Mouse (Mus musculus) adrenal gland, adult 10 weeks (tissue): ENCODE results near the gene Cdca8. TPM values are rescaled to one million over a fixed set of nuclear protein-coding genes. Genes with fewer than 3 reads are reported as not detected.

ENCODE experiments used
- polyA plus RNA-seq: library from polyadenylated mRNA; stranded (reverse); fragments of 350-450 nt; fragmentation: Illumina TruSeq; extraction: RNeasy Lipid Tissue Mini Kit (QIAGEN cat#74804); gene quantifications from one replicate; pipeline ENCODE4 v1.2.3, GENCODE M21; 2014; ENCODE audit warnings: low read depth, low replicate concordance

The Cdca8 gene
- polyA plus RNA-seq, result 9.7 TPM

DNA sequence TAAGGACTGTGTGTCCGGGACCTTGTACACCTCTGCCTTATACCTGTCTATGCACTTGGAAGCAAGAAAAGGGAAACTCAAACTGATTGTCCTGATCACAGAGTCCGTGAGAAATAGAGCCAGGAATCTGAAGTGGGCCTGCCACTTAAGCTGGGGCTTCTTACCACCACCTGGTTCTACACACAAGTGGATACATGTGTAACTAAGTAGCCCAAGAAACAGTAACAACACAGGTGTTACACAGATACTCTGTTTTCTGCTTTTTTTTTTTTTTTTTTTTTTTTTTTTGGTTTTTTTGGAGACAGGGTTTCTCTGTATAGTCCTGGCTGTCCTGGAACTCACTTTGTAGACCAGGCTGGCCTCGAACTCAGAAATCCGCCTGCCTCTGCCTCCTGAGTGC is at the start of gene Cdca8:
Gene Cdca8, minus strand, starts transcription at position 101 of the 400 bp plus-strand sequence.

DNA sequence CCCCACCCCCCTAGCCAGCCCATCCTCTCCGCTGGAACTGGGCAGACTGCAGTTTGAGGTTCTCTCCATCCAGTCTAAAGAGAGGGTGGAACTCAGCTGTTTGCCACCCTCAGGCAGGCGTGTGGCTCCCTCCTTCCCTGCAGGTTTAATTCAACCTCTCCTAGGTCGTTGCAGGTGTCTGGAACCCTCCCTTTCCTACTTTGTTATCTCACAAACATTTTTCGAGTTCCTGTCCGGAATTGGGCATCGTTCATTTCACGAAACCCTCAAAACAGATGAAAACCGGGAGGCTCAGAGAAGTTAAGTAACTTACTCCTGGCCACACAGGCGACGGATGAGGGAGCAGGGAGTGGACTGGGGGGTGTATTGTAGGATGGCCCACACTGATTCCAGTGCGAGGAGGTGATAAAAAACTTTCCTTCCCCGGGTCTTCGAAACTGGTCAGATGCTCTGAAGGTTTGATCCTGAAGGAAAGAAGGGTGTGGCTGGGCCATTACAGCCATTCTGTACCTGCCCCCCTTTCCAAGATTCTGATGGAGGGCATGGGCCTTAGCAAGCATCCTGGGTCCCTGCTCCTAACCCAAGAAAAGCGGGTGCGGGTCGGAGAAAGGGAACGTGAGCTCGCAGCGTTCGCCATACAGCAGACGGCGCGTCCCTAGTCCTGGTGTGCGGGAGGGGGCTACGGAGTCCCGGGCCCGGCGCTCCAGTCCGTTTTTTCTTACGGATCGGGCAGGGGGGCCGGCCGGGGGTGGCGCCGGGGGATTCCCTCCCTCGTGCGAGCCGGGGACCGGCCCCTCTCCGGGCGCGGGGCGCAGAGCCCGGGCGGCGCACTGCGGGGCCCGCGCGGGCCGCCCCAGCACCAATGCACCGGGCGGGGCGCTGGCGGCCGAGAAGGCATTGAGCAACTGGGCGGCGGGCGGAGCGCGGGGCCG is 46.8 kb upstream of the Cdca8 start, which contains the start of gene Rspo1:
Gene Rspo1, plus strand, starts transcription at position 760 of the 932 bp plus-strand sequence.

DNA sequence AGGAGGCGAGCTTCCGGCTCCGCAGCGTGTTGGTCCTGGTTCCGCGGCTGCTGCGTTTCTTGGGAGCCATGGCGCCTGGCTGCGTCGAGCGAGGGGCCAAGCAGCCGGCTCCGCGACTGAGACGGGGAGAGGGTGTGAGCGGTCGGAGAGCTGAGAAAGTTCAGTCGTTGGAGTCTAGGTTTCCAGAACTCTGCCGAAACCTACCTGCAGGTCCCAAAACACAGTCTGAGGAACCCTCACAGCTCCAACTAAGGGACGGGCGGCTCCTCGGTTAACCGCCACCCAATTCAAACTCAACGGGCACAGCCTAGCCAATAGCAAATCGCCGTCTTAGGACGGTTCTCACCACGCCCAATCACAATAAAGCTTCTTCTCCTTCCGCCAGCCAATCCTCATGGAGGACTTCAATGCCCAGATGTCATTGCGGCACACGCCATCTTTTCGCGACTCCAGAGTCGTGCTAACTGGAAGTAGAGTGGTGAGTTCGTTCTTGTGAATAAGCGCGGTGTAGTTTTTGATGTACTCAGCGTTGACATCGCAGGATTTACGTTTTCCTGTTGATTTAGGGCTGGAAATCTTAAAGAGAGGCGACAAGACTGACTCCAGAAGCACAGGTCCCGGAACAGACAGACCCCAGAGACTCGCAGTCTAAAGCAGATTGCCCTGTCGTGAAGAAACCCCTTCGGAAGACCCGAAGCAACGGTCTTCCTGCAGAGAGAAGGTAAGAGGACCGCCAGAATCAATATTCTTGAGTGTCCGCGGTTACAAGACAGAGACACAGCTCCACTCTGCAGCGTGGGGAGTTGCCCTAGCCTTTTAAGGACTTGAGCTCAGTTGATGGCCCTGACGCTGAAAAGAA is 2.3 kb downstream of the Cdca8 start, which contains the start of gene 9930104L06Rik:
Gene 9930104L06Rik, plus strand, starts transcription at position 436 of the 859 bp plus-strand sequence.

DNA sequence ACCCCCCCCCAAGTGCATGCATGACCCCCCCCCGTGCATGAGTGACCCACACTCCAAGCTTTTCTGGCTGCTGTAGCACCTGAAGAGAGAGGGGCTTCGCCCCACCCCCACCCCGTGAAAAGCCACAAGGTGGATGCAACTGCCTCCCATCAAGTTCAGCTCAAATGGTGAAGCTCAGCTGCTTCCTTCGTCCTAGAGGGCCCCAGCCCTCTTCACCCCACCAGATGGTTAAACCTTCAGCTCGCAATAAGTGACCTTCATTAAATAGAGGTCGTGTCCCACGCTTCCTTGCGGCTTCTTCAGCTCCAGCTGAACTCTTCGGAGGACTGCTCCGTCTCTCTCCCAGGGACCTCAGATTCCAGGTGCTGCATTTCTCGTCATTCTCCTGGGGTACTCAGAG is 58.5 kb downstream of the Cdca8 start, which contains the start of gene Epha10:
Gene Epha10, plus strand, starts transcription at position 301 of the 400 bp plus-strand sequence.

Other genes with a start within 250 kb of the Cdca8 start
- gene Utp11, start 245.7 kb downstream of the Cdca8 start, polyA plus RNA-seq, result 64.4 TPM
- 0.58 TPM for gene Fhl3, start 238.6 kb downstream of the Cdca8 start, polyA plus RNA-seq
- gene Sf3a3, start 224.5 kb downstream of the Cdca8 start, polyA plus RNA-seq, result 31.5 TPM
- gene Inpp5b, start 197.5 kb downstream of the Cdca8 start, polyA plus RNA-seq, result 12.0 TPM
- 11.6 TPM for gene Mtf1, start 137.2 kb downstream of the Cdca8 start, polyA plus RNA-seq
- 37.0 TPM for gene Yrdc, start 88.6 kb downstream of the Cdca8 start, polyA plus RNA-seq
- gene 1110065P20Rik, start 88.1 kb downstream of the Cdca8 start, polyA plus RNA-seq, result 2.3 TPM
- gene Maneal, start 77.1 kb downstream of the Cdca8 start, polyA plus RNA-seq, result 2.3 TPM
- gene Epha10, start 58.4 kb downstream of the Cdca8 start, polyA plus RNA-seq, result 0.12 TPM
- gene 9930104L06Rik, start 2.3 kb downstream of the Cdca8 start, polyA plus RNA-seq, result 7.6 TPM
- gene Rspo1, start 47.1 kb upstream of the Cdca8 start, polyA plus RNA-seq, result 1.8 TPM
- gene Gnl2, start 77.3 kb upstream of the Cdca8 start, polyA plus RNA-seq, result 60.3 TPM
- not detected for gene Dnali1, start 126.4 kb upstream of the Cdca8 start, polyA plus RNA-seq
- gene Snip1, start 127.4 kb upstream of the Cdca8 start, polyA plus RNA-seq, result 14.4 TPM
- gene Meaf6, start 145.8 kb upstream of the Cdca8 start, polyA plus RNA-seq, result 22.6 TPM
- gene Zc3h12a, start 188.5 kb upstream of the Cdca8 start, polyA plus RNA-seq, result not detected